Mouse (Mus musculus) MEL (cell line): ENCODE results near the gene Cabp4. TPM values are rescaled to one million over a fixed set of nuclear protein-coding genes. Genes with fewer than 3 reads are reported as not detected.

Experiments
- DNase-seq: peaks from one replicate; pipeline ENCODE4 v3.0.0; 2011; ENCODE audit warnings: low read depth, low spot score
- H3K27ac ChIP-seq: 2 replicates; pipeline ENCODE4 v1.5.1; 2012; ENCODE audit warnings: low read depth, mild to moderate bottlenecking, control low read depth, low read length, moderate library complexity; ENCODE audit not compliant: control insufficient read depth
- H3K27me3 ChIP-seq, 2 experiments: fragments of 150-350 bp in 1 of 2; sonication (generic) in 1 of 2; 2 replicates each; pipeline ENCODE4 v1.6.1; 2012; ENCODE audit warnings: low read length in 2 of 2, mild to moderate bottlenecking in 2 of 2, improper control_type of control experiment in 1 of 2, moderate library complexity in 1 of 2; ENCODE audit not compliant: insufficient read depth in 2 of 2, control insufficient read depth in 1 of 2
- H3K36me3 ChIP-seq, 2 experiments: 2 replicates each; pipeline ENCODE4 v1.6.1; 2012 to 2014; ENCODE audit warnings: low read length in 2 of 2, improper control_type of control experiment in 1 of 2, inconsistent platforms in 1 of 2, mild to moderate bottlenecking in 1 of 2; ENCODE audit not compliant: insufficient read depth in 2 of 2, control insufficient read depth in 1 of 2
- H3K4me1 ChIP-seq, 2 experiments: fragments of 150-350 bp in 1 of 2; sonication (generic) in 1 of 2; 2 replicates each; pipeline ENCODE4 v1.6.1; 2012; ENCODE audit warnings: low read length in 2 of 2, improper control_type of control experiment in 1 of 2, mild to moderate bottlenecking in 1 of 2; ENCODE audit not compliant: insufficient read depth in 2 of 2, control insufficient read depth in 1 of 2
- H3K4me3 ChIP-seq, 2 experiments: fragments of 150-350 bp in 1 of 2; sonication (generic) in 1 of 2; 2 replicates each; pipeline ENCODE4 v1.5.1; 2012; ENCODE audit warnings: low read depth in 2 of 2, low read length in 2 of 2, mild to moderate bottlenecking in 2 of 2, moderate library complexity in 2 of 2, control low read depth in 1 of 2, improper control_type of control experiment in 1 of 2; ENCODE audit not compliant: control insufficient read depth in 1 of 2, insufficient read depth in 1 of 2
- H3K79me2 ChIP-seq: 2 replicates; pipeline ENCODE4 v1.6.1; 2012; ENCODE audit warnings: mild to moderate bottlenecking, low read length, moderate library complexity; ENCODE audit not compliant: control insufficient read depth, poor library complexity, insufficient read depth
- H3K9ac ChIP-seq: 2 replicates; pipeline ENCODE4 v1.6.1; 2012; ENCODE audit warnings: low read depth, mild to moderate bottlenecking, control low read depth, low read length, moderate library complexity; ENCODE audit not compliant: control insufficient read depth, poor library complexity, severe bottlenecking
- H3K9me3 ChIP-seq: fragments of 150-350 bp; sonication (generic); replicated peaks from 2 replicates; pipeline ENCODE4 v1.6.1; 2012; ENCODE audit warnings: mild to moderate bottlenecking, low read length, improper control_type of control experiment, moderate library complexity; ENCODE audit not compliant: insufficient read depth
- CHD2 ChIP-seq: IDR thresholded peaks from 2 replicates; pipeline ENCODE4 v1.6.1; 2011; ENCODE audit warnings: low read length, improper control_type of control experiment
- E2F4 ChIP-seq: IDR thresholded peaks from 2 replicates; pipeline ENCODE4 v1.6.1; 2011; ENCODE audit warnings: low read depth, low read length, improper control_type of control experiment, borderline replicate concordance
- EP300 ChIP-seq, 2 experiments: IDR thresholded peaks; 2 replicates each; pipeline ENCODE4 v1.6.1; 2011; ENCODE audit warnings: improper control_type of control experiment in 2 of 2, low read length in 2 of 2, low read depth in 1 of 2, mild to moderate bottlenecking in 1 of 2
- ETS1 ChIP-seq: IDR thresholded peaks from 2 replicates; pipeline ENCODE4 v1.6.1; 2012; ENCODE audit warnings: low read depth, mild to moderate bottlenecking, inconsistent platforms, low read length, improper control_type of control experiment, moderate library complexity
- GATA1 ChIP-seq: IDR thresholded peaks from 2 replicates; pipeline ENCODE4 v1.6.1; 2011; ENCODE audit warnings: low read depth, low read length, improper control_type of control experiment
- HCFC1 ChIP-seq: IDR thresholded peaks from 2 replicates; pipeline ENCODE4 v1.6.1; 2012; ENCODE audit warnings: low read depth, mild to moderate bottlenecking, inconsistent platforms, low read length, improper control_type of control experiment, moderate library complexity
- KAT2A ChIP-seq: conservative IDR thresholded peaks from 2 replicates; pipeline ENCODE4 v1.6.1; 2012; ENCODE audit warnings: low read depth, low read length, improper control_type of control experiment, inconsistent platforms
- MAFK ChIP-seq: IDR thresholded peaks from 2 replicates; pipeline ENCODE4 v1.6.1; 2011; ENCODE audit warnings: low read depth, mild to moderate bottlenecking, low read length, improper control_type of control experiment, borderline replicate concordance
- MAX ChIP-seq: IDR thresholded peaks from 2 replicates; pipeline ENCODE4 v1.6.1; 2011; ENCODE audit warnings: low read length, improper control_type of control experiment
- MAZ ChIP-seq: IDR thresholded peaks from 2 replicates; pipeline ENCODE4 v1.6.1; 2012; ENCODE audit warnings: low read depth, mild to moderate bottlenecking, inconsistent platforms, low read length, improper control_type of control experiment
- MXI1 ChIP-seq: IDR thresholded peaks from 2 replicates; pipeline ENCODE4 v1.6.1; 2011; ENCODE audit warnings: mild to moderate bottlenecking, low read depth, low read length, improper control_type of control experiment
- MYC ChIP-seq: IDR thresholded peaks from 2 replicates; pipeline ENCODE4 v1.6.1; 2011; ENCODE audit warnings: low read depth, mild to moderate bottlenecking, low read length, improper control_type of control experiment, moderate library complexity
- NELFE ChIP-seq: IDR thresholded peaks from 2 replicates; pipeline ENCODE4 v1.6.1; 2011; ENCODE audit warnings: low read depth, low read length, improper control_type of control experiment
- NRF1 ChIP-seq: IDR thresholded peaks from 2 replicates; pipeline ENCODE4 v1.6.1; 2014; ENCODE audit warnings: low read depth, mild to moderate bottlenecking, inconsistent platforms, low read length, improper control_type of control experiment, moderate library complexity; ENCODE audit not compliant: poor library complexity, insufficient read depth, severe bottlenecking
- POLR2AphosphoS2 ChIP-seq: IDR thresholded peaks from 2 replicates; pipeline ENCODE4 v1.6.1; 2011; ENCODE audit warnings: low read length, improper control_type of control experiment
- RAD21 ChIP-seq: IDR thresholded peaks from 2 replicates; pipeline ENCODE4 v1.6.1; 2011; ENCODE audit warnings: mild to moderate bottlenecking, low read depth, low read length, improper control_type of control experiment
- RCOR1 ChIP-seq: IDR thresholded peaks from 2 replicates; pipeline ENCODE4 v1.6.1; 2012; ENCODE audit warnings: low read depth, mild to moderate bottlenecking, inconsistent platforms, low read length, improper control_type of control experiment
- SMC3 ChIP-seq: IDR thresholded peaks from 2 replicates; pipeline ENCODE4 v1.6.1; 2011; ENCODE audit warnings: low read depth, low read length, improper control_type of control experiment
- TBP ChIP-seq: IDR thresholded peaks from 2 replicates; pipeline ENCODE4 v1.8.0; 2011; ENCODE audit warnings: low read depth, low read length, improper control_type of control experiment
- USF1 ChIP-seq: IDR thresholded peaks from 2 replicates; pipeline ENCODE4 v1.6.1; 2014; ENCODE audit warnings: low read depth, mild to moderate bottlenecking, inconsistent platforms, low read length, improper control_type of control experiment, moderate library complexity
- USF2 ChIP-seq, 2 experiments: IDR thresholded peaks; 2 replicates each; pipeline ENCODE4 v1.6.1; 2011 to 2012; ENCODE audit warnings: improper control_type of control experiment in 2 of 2, low read length in 2 of 2, borderline replicate concordance in 1 of 2, inconsistent platforms in 1 of 2, low read depth in 1 of 2, mild to moderate bottlenecking in 1 of 2; ENCODE audit not compliant: insufficient read depth in 1 of 2
- ZC3H11A ChIP-seq: IDR thresholded peaks from 2 replicates; pipeline ENCODE4 v1.6.1; 2012; ENCODE audit warnings: low read depth, mild to moderate bottlenecking, inconsistent platforms, low read length, improper control_type of control experiment
- ZNF384 ChIP-seq: IDR thresholded peaks from 2 replicates; pipeline ENCODE4 v1.6.1; 2012; ENCODE audit warnings: low read depth, mild to moderate bottlenecking, inconsistent platforms, low read length, improper control_type of control experiment
- polyA plus RNA-seq, 2 experiments: library from polyadenylated mRNA; stranded (reverse) in 1 of 2; unstranded in 1 of 2; fragments of >175 nt in 1 of 2; fragments of >200 nt in 1 of 2; gene quantifications; 2 replicates each; pipeline versions ENCODE4 v1.2.1 to v1.2.4; 2012; ENCODE audit warnings: low replicate concordance in 2 of 2, low read depth in 1 of 2; ENCODE audit not compliant: insufficient read length in 2 of 2, insufficient read depth in 1 of 2, missing spikeins in 1 of 2
- total RNA-seq: library from RNA; depleted of rRNA; stranded (reverse); fragments of 300-350 nt; gene quantifications from 2 replicates; pipeline ENCODE4 v1.2.3, GENCODE M21; 2012

Cabp4 gene
- total and polyA plus RNA-seq, 3 experiments: 0.08 to 0.24 TPM; not detected in 1

GRCm38 (mm10) chr19:4146366-4147021, 2.7 kb upstream of the Cabp4 start:
- H3K9ac ChIP-seq: no peak overlapping the region
- peaks cover 9% of the 10 kb centered on the region for H3K79me2 ChIP-seq
- DNase-seq: no peak
- H3K4me3 ChIP-seq: no peak overlapping the region
- H3K9me3 ChIP-seq: no peaks in the 10 kb centered on the region
- H3K27ac ChIP-seq: no peak overlapping the region
- TF ChIP-seq KAT2A (no peak), MAX (no peak), ZNF384 (no peak), ZC3H11A (no peak), E2F4 (no peak), MAZ (no peak)
- no peaks in the 10 kb centered on the region for H3K27me3 ChIP-seq
- peaks cover 5 to 14% of the 10 kb centered on the region in 2 experiments; a peak in 3 of 4 replicates for H3K4me1 ChIP-seq
- H3K36me3 ChIP-seq: peaks cover 0 to 3% of the 10 kb centered on the region in 2 experiments; a peak in 1 of 4 replicates

DNA sequence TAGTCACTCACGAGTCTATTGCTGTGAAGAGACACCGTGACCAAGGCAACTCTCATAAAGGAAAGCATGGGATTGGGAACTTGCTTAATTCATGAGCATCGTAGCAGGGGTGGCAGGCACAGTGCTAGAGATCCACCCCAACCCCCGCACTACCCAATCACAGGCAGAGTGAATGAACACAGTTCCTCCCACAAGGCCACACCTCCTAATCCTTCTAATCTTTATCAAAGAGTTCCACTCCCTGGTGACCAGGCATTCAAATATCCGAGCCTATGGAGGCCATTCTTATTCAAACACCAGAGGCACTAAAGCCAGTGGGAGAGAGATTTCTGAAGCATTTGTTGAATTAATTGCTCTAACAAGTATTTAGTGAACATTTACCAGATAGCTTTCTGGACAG, 2.1 kb upstream of the Cabp4 start:
- H3K27ac ChIP-seq: no peak overlapping the region
- no peak overlapping the region for H3K9ac ChIP-seq
- no peak for DNase-seq
- no peak for TF ChIP-seq HCFC1
- no peak for TF ChIP-seq MYC
- TF ChIP-seq GATA1: no peak
- TF ChIP-seq RAD21: no peak
- no peak for TF ChIP-seq EP300 (IDR thresholded peaks at IDR 0.05; ENCODE audit: low read depth in 1 of 2, low read length in 2 of 2)
- no peak for TF ChIP-seq ETS1
- no peak for TF ChIP-seq RCOR1
- no peak for TF ChIP-seq MAZ
- TF ChIP-seq SMC3: no peak
- no peak for TF ChIP-seq E2F4
- no peak for TF ChIP-seq USF1
- no peak for TF ChIP-seq USF2 (IDR thresholded peaks at IDR 0.05; ENCODE audit: borderline replicate concordance in 1 of 2, insufficient read depth in 1 of 2, low read depth in 1 of 2, low read length in 2 of 2)
- TF ChIP-seq CHD2: no peak
- no peak for TF ChIP-seq NELFE
- TF ChIP-seq MXI1: no peak
- no peak for TF ChIP-seq NRF1
- no peak for TF ChIP-seq TBP
- no peak for TF ChIP-seq MAFK
- TF ChIP-seq POLR2AphosphoS2: no peak
- TF ChIP-seq ZC3H11A: no peak
- H3K27me3 ChIP-seq: no peaks in the 10 kb centered on the region
- H3K9me3 ChIP-seq: no peaks in the 10 kb centered on the region
- peaks cover 0 to 3% of the 10 kb centered on the region in 2 experiments; a peak in 1 of 4 replicates for H3K36me3 ChIP-seq
- H3K4me1 ChIP-seq: peaks cover 5 to 14% of the 10 kb centered on the region in 2 experiments; a peak in 3 of 4 replicates
- no peak overlapping the region for H3K4me3 ChIP-seq
- peaks cover 9% of the 10 kb centered on the region for H3K79me2 ChIP-seq
